In the genomic region with DNA sequence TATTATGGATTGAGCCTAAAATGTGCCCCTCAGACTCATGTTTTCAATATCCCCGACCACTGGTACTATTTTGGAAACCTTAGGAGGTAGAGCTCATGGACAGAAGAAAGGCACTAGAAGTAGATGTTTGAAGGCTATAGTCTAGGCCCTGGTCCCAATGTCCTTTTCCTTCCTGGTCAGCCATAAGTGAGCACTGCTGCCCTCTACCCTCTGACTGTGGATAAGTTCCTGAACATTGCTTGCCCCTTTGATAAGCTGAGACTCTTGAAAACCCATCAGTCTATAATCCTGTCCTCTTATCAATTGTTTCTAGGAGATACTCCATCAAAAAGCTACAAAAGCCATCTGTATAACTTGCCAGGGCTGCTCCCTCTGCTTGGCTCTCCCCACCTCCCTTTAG, we compare ENCODE assay signal across 25 mouse cellular contexts.
DNase-seq lines count a peak whose midpoint lies in the region; ATAC-seq and TF ChIP-seq lines count a peak whose summit lies in the region.
"Had no signal": no experiment of that assay in that cellular context is flagged by ENCODE, and none has a peak within 500 bp of the region (broad histone marks: within the 10 kb centered on the region; RNA-seq: fewer than 3 reads in every experiment).

No protein-coding gene starts in this region.

- WGBS in kidney, adult 2 months, result 79% methylated on average over 1 of the region's 1 CpGs
- WGBS in lung, postnatal 0 days, result 57% methylated on average over 1 of the region's 1 CpGs

- no peak overlapping the region for H3K9ac ChIP-seq in lung, postnatal 0 days (replicated peaks; ENCODE audit: low read depth)
- H3K9ac ChIP-seq: embryonic facial prominence, embryonic 12.5 days; forebrain, embryonic 13.5 days; heart, embryonic 12.5 days; hindbrain, embryonic 12.5 days; stomach, embryonic 15.5 days had no signal

- no peak overlapping the region for H3K4me3 ChIP-seq in kidney, adult 2 months (ENCODE audit: insufficient read depth, low read depth, low read length)
- H3K4me3 ChIP-seq in lung, postnatal 0 days (ENCODE audit: low read depth, low read length), result no peak overlapping the region
- H3K4me3 ChIP-seq: embryonic facial prominence, embryonic 12.5 days; erythroblast, embryonic 14.5 days; forebrain, embryonic 13.5 days; heart, embryonic 12.5 days; hindbrain, embryonic 12.5 days; limb, embryonic 10.5 days; stomach, embryonic 15.5 days had no signal

- H3K4me1 ChIP-seq in kidney, adult 2 months (ENCODE audit: control insufficient read depth, insufficient read depth, low read length), result no peaks in the 10 kb centered on the region
- no peaks in the 10 kb centered on the region for H3K4me1 ChIP-seq in lung, postnatal 0 days (ENCODE audit: insufficient read depth, low read depth, low read length)
- H3K4me1 ChIP-seq: embryonic facial prominence, embryonic 12.5 days; heart, embryonic 12.5 days; hindbrain, embryonic 12.5 days; limb, embryonic 10.5 days; stomach, embryonic 15.5 days had no signal

- peak; percentile 4 for DNase-seq in adrenal gland, postnatal 10 days
- no peak for DNase-seq in adrenal gland, adult (ENCODE audit: inconsistent age in 2 of 2, low spot score in 1 of 2)
- DNase-seq in kidney, adult 2 months, result no peak
- no peak for DNase-seq in kidney, postnatal 36 days
- peak; percentile 10 for DNase-seq in lung, postnatal 0 days (ENCODE audit: low spot score)
- DNase-seq in lung, postnatal 25 days (ENCODE audit: low spot score), result no peak
- DNase-seq: adrenal gland, adult 8-10 months; cerebellum, adult 2 months; cerebellum, postnatal 25 days; heart, postnatal 14 days; liver; lung, adult 2 months; thymus, adult 18-20 months; thymus, postnatal 4 days had no signal

- 0 out of 2 replicates have a peak, but pooled peaks have one; percentile 28 for TF ChIP-seq CTCF in kidney, adult 2 months (conservative IDR thresholded peaks at IDR 0.05; ENCODE audit: insufficient read depth, insufficient read length, low read depth, low read length)
- TF ChIP-seq CTCF in lung, postnatal 0 days (IDR thresholded peaks at IDR 0.05), result peak; percentile 25; the same call in 1 of the 2 replicates

- TF ChIP-seq EP300 in lung, postnatal 0 days (IDR thresholded peaks at IDR 0.05), result no peak

- no peak overlapping the region for H3K27ac ChIP-seq in kidney, adult 2 months (ENCODE audit: insufficient read depth, low read depth, low read length)
- H3K27ac ChIP-seq in lung, postnatal 0 days (ENCODE audit: low read length), result no peak overlapping the region
- H3K27ac ChIP-seq: embryonic facial prominence, embryonic 12.5 days; forebrain, embryonic 13.5 days; hindbrain, embryonic 12.5 days; limb, embryonic 10.5 days; macrophage; stomach, embryonic 15.5 days had no signal

- H3K9me3 ChIP-seq in lung, postnatal 0 days (ENCODE audit: low read length), result no peaks in the 10 kb centered on the region
- H3K9me3 ChIP-seq: embryonic facial prominence, embryonic 12.5 days; forebrain, embryonic 13.5 days; heart, embryonic 12.5 days; hindbrain, embryonic 12.5 days; limb, embryonic 10.5 days; stomach, embryonic 15.5 days had no signal

- no peaks in the 10 kb centered on the region for H3K27me3 ChIP-seq in kidney, adult 2 months (replicated peaks; ENCODE audit: control insufficient read depth, insufficient read depth, low read length)
- no peaks in the 10 kb centered on the region for H3K27me3 ChIP-seq in lung, postnatal 0 days (replicated peaks; ENCODE audit: insufficient read depth, low read length)
- H3K27me3 ChIP-seq: embryonic facial prominence, embryonic 12.5 days; heart, embryonic 12.5 days; hindbrain, embryonic 12.5 days; stomach, embryonic 15.5 days had no signal

- ATAC-seq in lung, postnatal 0 days, result no peak
- no peak for ATAC-seq in erythroid progenitor cell, adult 5-6 weeks (replicated peaks; ENCODE audit: low FRiP score, poor library complexity, severe bottlenecking)
- ATAC-seq: CD4-positive, CD25-positive, alpha-beta regulatory T cell, adult 4 months; forebrain, embryonic 13.5 days; inflammation-experienced regulatory T-cells, adult 6 months had no signal

- H3K36me3 ChIP-seq in kidney, adult 2 months (ENCODE audit: control insufficient read depth, insufficient read depth, low read length), result no peaks in the 10 kb centered on the region
- H3K36me3 ChIP-seq in lung, postnatal 0 days (ENCODE audit: insufficient read depth, low read length), result no peaks in the 10 kb centered on the region
- H3K36me3 ChIP-seq: embryonic facial prominence, embryonic 12.5 days; heart, embryonic 12.5 days; hindbrain, embryonic 12.5 days; limb, embryonic 10.5 days; stomach, embryonic 15.5 days had no signal

- H3K4me2 ChIP-seq in lung, postnatal 0 days (replicated peaks; ENCODE audit: low read depth, low read length), result no peak overlapping the region
- H3K4me2 ChIP-seq: embryonic facial prominence, embryonic 12.5 days; forebrain, embryonic 13.5 days; heart, embryonic 12.5 days; hindbrain, embryonic 12.5 days; stomach, embryonic 15.5 days had no signal

- TF ChIP-seq POLR2A in kidney, adult 2 months (IDR thresholded peaks at IDR 0.05; ENCODE audit: low read depth, low read length), result no peak

Comparison
In these comparisons a context has a peak if more than half of its experiments do, and no peak if none do; other contexts are left out.
1. DNase-seq: peak in adrenal gland, postnatal 10 days (single experiment) and lung, postnatal 0 days (single experiment); none in adrenal gland, adult (0 of 2), kidney, adult 2 months (single experiment), kidney, postnatal 36 days (0 of 2) and lung, postnatal 25 days (single experiment).